Mouse (Mus musculus) ES-Bruce4 (cell line): Measurements from ENCODE around the gene Zmym6. TPM values are rescaled to one million over a fixed set of nuclear protein-coding genes. Genes with fewer than 3 reads are reported as not detected.

Source experiments
- H3K27ac ChIP-seq: 2 replicates; pipeline ENCODE4 v1.5.1; 2012; ENCODE audit warnings: low read length, inconsistent platforms; ENCODE audit not compliant: insufficient read depth
- H3K27me3 ChIP-seq: 2 replicates; pipeline ENCODE4 v1.6.1; 2012; ENCODE audit warnings: mild to moderate bottlenecking, low read length, inconsistent platforms; ENCODE audit not compliant: control insufficient read depth, poor library complexity, insufficient read depth, severe bottlenecking
- H3K36me3 ChIP-seq: 2 replicates; pipeline ENCODE4 v1.6.1; 2012; ENCODE audit warnings: inconsistent platforms, mild to moderate bottlenecking, low read length, moderate library complexity; ENCODE audit not compliant: control insufficient read depth, poor library complexity, insufficient read depth, severe bottlenecking
- H3K4me1 ChIP-seq: one replicate; pipeline ENCODE4 v1.8.1; 2011; ENCODE audit warnings: low read length; ENCODE audit not compliant: control insufficient read depth, insufficient read depth
- H3K4me3 ChIP-seq: 2 replicates; pipeline ENCODE4 v1.5.1; 2011; ENCODE audit warnings: low read depth, mild to moderate bottlenecking, low read length
- H3K9ac ChIP-seq: 2 replicates; pipeline ENCODE4 v1.6.1; 2012; ENCODE audit warnings: low read depth, mild to moderate bottlenecking, inconsistent platforms; ENCODE audit not compliant: poor library complexity, severe bottlenecking
- H3K9me3 ChIP-seq: replicated peaks from 2 replicates; pipeline ENCODE4 v1.6.1; 2012; ENCODE audit warnings: mild to moderate bottlenecking, low read length, inconsistent platforms; ENCODE audit not compliant: control insufficient read depth, poor library complexity, insufficient read depth, severe bottlenecking
- CTCF ChIP-seq: IDR thresholded peaks from one replicate; pipeline ENCODE4 v1.8.1; 2011; ENCODE audit warnings: low read depth, low read length
- EP300 ChIP-seq: IDR thresholded peaks from 2 replicates; pipeline ENCODE4 v1.6.1; 2011; ENCODE audit warnings: low read depth, low read length; ENCODE audit not compliant: insufficient read depth
- POLR2A ChIP-seq: IDR thresholded peaks from one replicate; pipeline ENCODE4 v1.8.1; 2011; ENCODE audit warnings: low read length; ENCODE audit not compliant: insufficient read depth
- polyA plus RNA-seq: library from polyadenylated mRNA; stranded (reverse); fragments of >200 nt; gene quantifications from 2 replicates; pipeline ENCODE4 v1.2.4, GENCODE M21; 2011; ENCODE audit warnings: low read depth; ENCODE audit not compliant: missing spikeins, insufficient read depth, insufficient read length

Zmym6 gene
- polyA plus RNA-seq, 1 experiment = 33.7 TPM

- H3K27me3 ChIP-seq = no peaks in the 10 kb centered on the region
- H3K4me1 ChIP-seq = no peaks in the 10 kb centered on the region
- H3K9me3 ChIP-seq = no peaks in the 10 kb centered on the region
- H3K4me3 ChIP-seq = no peak overlapping the region
- peaks cover 62% of the 10 kb centered on the region for H3K36me3 ChIP-seq
- TF ChIP-seq CTCF = no peak
- TF ChIP-seq EP300 = no peak
- TF ChIP-seq POLR2A = no peak
- H3K9ac ChIP-seq = no peak overlapping the region
- no peak overlapping the region for H3K27ac ChIP-seq
Measured at GRCm38 (mm10) chr4:127043540-127043939, 33.6 kb upstream of the Zmym6 start.

GRCm38 (mm10) chr4:127051121-127051520 is 26.1 kb upstream of the Zmym6 start:
- Histone ChIP-seq H3K4me3 (no peak overlapping the region), H3K9me3 (no peaks in the 10 kb centered on the region), H3K27ac (no peak overlapping the region), H3K27me3 (no peaks in the 10 kb centered on the region), H3K36me3 (peaks cover 65% of the 10 kb centered on the region), H3K9ac (no peak overlapping the region), H3K4me1 (no peaks in the 10 kb centered on the region)
- no peak for TF ChIP-seq POLR2A
- TF ChIP-seq CTCF = no peak
- TF ChIP-seq EP300 = no peak

- Histone ChIP-seq H3K36me3 (peaks cover 63% of the 10 kb centered on the region), H3K4me3 (no peak overlapping the region), H3K27me3 (no peaks in the 10 kb centered on the region)
Measured at GRCm38 (mm10) chr4:127053071-127053470, 24.1 kb upstream of the Zmym6 start.

GRCm38 (mm10) chr4:127054522-127055198 is 22.5 kb upstream of the Zmym6 start:
- TF ChIP-seq EP300 (no peak), POLR2A (no peak), CTCF (no peak)
- peaks cover 66% of the 10 kb centered on the region for H3K36me3 ChIP-seq
- H3K27me3 ChIP-seq = no peaks in the 10 kb centered on the region
- no peak overlapping the region; the same call in 1 of the 2 replicates for H3K27ac ChIP-seq
- H3K4me3 ChIP-seq = no peak overlapping the region
- no peaks in the 10 kb centered on the region for H3K4me1 ChIP-seq
- H3K9me3 ChIP-seq = no peaks in the 10 kb centered on the region
- no peak overlapping the region for H3K9ac ChIP-seq

More at GRCm38 (mm10) chr4:127053071-127053470, 24.1 kb upstream of the Zmym6 start:
- Histone ChIP-seq H3K9me3 (no peaks in the 10 kb centered on the region), H3K4me1 (no peaks in the 10 kb centered on the region), H3K9ac (no peak overlapping the region), H3K27ac (no peak overlapping the region)
- TF ChIP-seq EP300 (no peak), CTCF (no peak), POLR2A (no peak)

GRCm38 (mm10) chr4:127060585-127061290 is 16.4 kb upstream of the Zmym6 start, which contains the start of gene Zmym1:
TSS of gene Zmym1 (minus strand) at chr4:127061152.
- peak within 1 kb of the TSS; percentile 75 for H3K4me3 ChIP-seq
- H3K27ac ChIP-seq = peak within 1 kb of the TSS; percentile 54
- no peaks in the 10 kb centered on the region for H3K9me3 ChIP-seq
- H3K36me3 ChIP-seq = peaks cover 30% of the 10 kb centered on the region
- peak within 1 kb of the TSS; percentile 73 for H3K9ac ChIP-seq
- no peaks in the 10 kb centered on the region for H3K27me3 ChIP-seq
- TF ChIP-seq EP300 = no peak
- no peak for TF ChIP-seq CTCF
- peak; percentile 85 for TF ChIP-seq POLR2A
- H3K4me1 ChIP-seq = peaks cover 2% of the 10 kb centered on the region

- H3K9ac ChIP-seq = no peak overlapping the region
- H3K4me1 ChIP-seq = peaks cover 2% of the 10 kb centered on the region
- H3K27ac ChIP-seq = no peak overlapping the region
- H3K9me3 ChIP-seq = no peaks in the 10 kb centered on the region
- peaks cover 8% of the 10 kb centered on the region for H3K36me3 ChIP-seq
- H3K27me3 ChIP-seq = no peaks in the 10 kb centered on the region
- TF ChIP-seq EP300 = 0 out of 2 replicates have a peak, but pooled peaks have one; percentile 16
- no peak for TF ChIP-seq POLR2A
- no peak overlapping the region for H3K4me3 ChIP-seq
Measured at GRCm38 (mm10) chr4:127064051-127064450, 13.1 kb upstream of the Zmym6 start.
